Mouse (Mus musculus): ENCODE results near the gene Dgcr8. TPM values are rescaled to one million over a fixed set of nuclear protein-coding genes. Genes with fewer than 3 reads are reported as not detected.

Gene Dgcr8
- polyA plus RNA-seq, 1 experiment from 2014 or later = 24.2 TPM

GRCm38 (mm10) chr16:18248433-18249363, 40.3 kb downstream of the Dgcr8 start, which contains the start of the genes Trmt2a and Ranbp1:
TSS of gene Trmt2a (plus strand) at chr16:18248679.
TSS of gene Ranbp1 (minus strand) at chr16:18248732.
- CTCF ChIA-PET = interaction anchor here (1.2 kb wide), 1 partner anchor 13 kb away, joined by 4 read pairs; no protein-coding TSS in a partner anchor
- H3K27me3 ChIP-seq = no peaks in the 10 kb centered on the region
- POLR2A ChIA-PET = interaction anchor here (0.7 to 1.4 kb wide), 2 partner anchors 12 to 131 kb away, joined by 3 to 4 read pairs; no protein-coding TSS in a partner anchor
- DNase-seq (ENCODE audit: low read depth, low spot score) (peak; percentile 87), ATAC-seq (peak; percentile 90)
- no peak for TF ChIP-seq CTCF (IDR thresholded peaks at IDR 0.05)
- in situ Hi-C loops (cut with MboI; ENCODE audit: low pct_unique_long_range_greater_than_20kb) = no loop called here

GRCm38 (mm10) chr16:18247521-18248399, 41.3 kb downstream of the Dgcr8 start:
- ChIA-PET POLR2A (interaction anchor here (0.6 to 1.4 kb wide), 3 partner anchors 11 to 375 kb away, joined by 3 to 5 read pairs (median 4); no protein-coding TSS in a partner anchor), CTCF (interaction anchor here (1.2 kb wide), 1 partner anchor 12 kb away, joined by 4 read pairs; no protein-coding TSS in a partner anchor)
- ATAC-seq (peak; percentile 23), DNase-seq (ENCODE audit: low read depth, low spot score) (no peak)
- in situ Hi-C loops (cut with MboI; ENCODE audit: low pct_unique_long_range_greater_than_20kb) = no loop called here
- TF ChIP-seq CTCF (IDR thresholded peaks at IDR 0.05) = no peak
- H3K27me3 ChIP-seq = no peaks in the 10 kb centered on the region

- DNase-seq (ENCODE audit: low read depth, low spot score) = no peak
- ATAC-seq = no peak
- no peaks in the 10 kb centered on the region for H3K27me3 ChIP-seq
- TF ChIP-seq CTCF (IDR thresholded peaks at IDR 0.05) = no peak
- POLR2A ChIA-PET = interaction anchor here (1.2 kb wide), 1 partner anchor 161 kb away, joined by 3 read pairs; no protein-coding TSS in a partner anchor
- in situ Hi-C loops (cut with MboI; ENCODE audit: low pct_unique_long_range_greater_than_20kb) = no loop called here
- CTCF ChIA-PET = no interaction called here
These were observed 47.5 kb downstream of the Dgcr8 start for GRCm38 (mm10) chr16:18241581-18241980.

GRCm38 (mm10) chr16:18236676-18237501, 52.2 kb downstream of the Dgcr8 start:
- CTCF ChIA-PET = interaction anchor here (1.8 kb wide), 1 partner anchor 11 kb away, joined by 4 read pairs; no protein-coding TSS in a partner anchor
- H3K27me3 ChIP-seq = no peaks in the 10 kb centered on the region
- in situ Hi-C loops (cut with MboI; ENCODE audit: low pct_unique_long_range_greater_than_20kb) = no loop called here
- DNase-seq (ENCODE audit: low read depth, low spot score) (no peak), ATAC-seq (no peak)
- no peak for TF ChIP-seq CTCF (IDR thresholded peaks at IDR 0.05)
- POLR2A ChIA-PET = interaction anchor here (0.6 to 0.8 kb wide), 2 partner anchors 11 to 18 kb away, joined by 3 to 4 read pairs; partner anchors contain the start of genes Ranbp1 and Trmt2a

- DNase-seq (ENCODE audit: low read depth, low spot score) = no peak
- TF ChIP-seq CTCF (IDR thresholded peaks at IDR 0.05) = no peak
- CTCF ChIA-PET = interaction anchor here (0.7 to 1.8 kb wide), 2 partner anchors 12 to 49 kb away, joined by 3 to 4 read pairs; no protein-coding TSS in a partner anchor
- in situ Hi-C loops (cut with MboI; ENCODE audit: low pct_unique_long_range_greater_than_20kb) = no loop called here
- no peaks in the 10 kb centered on the region for H3K27me3 ChIP-seq
- POLR2A ChIA-PET = interaction anchor here (0.7 kb wide), 1 partner anchor 15 kb away, joined by 3 read pairs; no protein-coding TSS in a partner anchor
- ATAC-seq = peak; percentile 44
These were observed 53.5 kb downstream of the Dgcr8 start for GRCm38 (mm10) chr16:18235389-18236065.

GRCm38 (mm10) chr16:18234671-18235388, 54.2 kb downstream of the Dgcr8 start, which contains the start of gene Zdhhc8:
TSS of gene Zdhhc8 (minus strand) at chr16:18235136.
- in situ Hi-C loops (cut with MboI; ENCODE audit: low pct_unique_long_range_greater_than_20kb) = no loop called here
- ATAC-seq (peak; percentile 68), DNase-seq (ENCODE audit: low read depth, low spot score) (no peak)
- CTCF ChIA-PET = interaction anchor here (0.7 kb wide), 1 partner anchor 48 kb away, joined by 3 read pairs; no protein-coding TSS in a partner anchor
- no peaks in the 10 kb centered on the region for H3K27me3 ChIP-seq
- no peak for TF ChIP-seq CTCF (IDR thresholded peaks at IDR 0.05)
- POLR2A ChIA-PET = interaction anchor here (0.7 kb wide), 1 partner anchor 15 kb away, joined by 3 read pairs; no protein-coding TSS in a partner anchor

- ChIA-PET CTCF (no interaction called here), POLR2A (no interaction called here)
- peak; percentile 15 for ATAC-seq
- in situ Hi-C loops (cut with MboI; ENCODE audit: low pct_unique_long_range_greater_than_20kb) = no loop called here
- TF ChIP-seq CTCF (IDR thresholded peaks at IDR 0.05) = no peak
- DNase-seq (ENCODE audit: low read depth, low spot score) = no peak
- H3K27me3 ChIP-seq = no peaks in the 10 kb centered on the region
These were observed 55.0 kb downstream of the Dgcr8 start for GRCm38 (mm10) chr16:18233919-18234670.

- in situ Hi-C loops (cut with MboI; ENCODE audit: low pct_unique_long_range_greater_than_20kb) = no loop called here
- ATAC-seq = no peak
- no peak for TF ChIP-seq CTCF (IDR thresholded peaks at IDR 0.05)
- no peaks in the 10 kb centered on the region for H3K27me3 ChIP-seq
- ChIA-PET POLR2A (no interaction called here), CTCF (no interaction called here)
- DNase-seq (ENCODE audit: low read depth, low spot score) = no peak
These were observed 55.6 kb downstream of the Dgcr8 start for GRCm38 (mm10) chr16:18233451-18233850.
